Mouse (Mus musculus) urinary bladder, postnatal 4 days (tissue): ENCODE data around the gene Zfp62.
A peak's percentile ranks its signal among the peaks of the same experiment; 100 is the strongest.

Source experiments
- DNase-seq, 2 experiments: peaks; one replicate each; pipeline ENCODE4 v3.0.0; 2021 to 2022; ENCODE audit warnings: low spot score in 2 of 2

The Zfp62 gene

DNA sequence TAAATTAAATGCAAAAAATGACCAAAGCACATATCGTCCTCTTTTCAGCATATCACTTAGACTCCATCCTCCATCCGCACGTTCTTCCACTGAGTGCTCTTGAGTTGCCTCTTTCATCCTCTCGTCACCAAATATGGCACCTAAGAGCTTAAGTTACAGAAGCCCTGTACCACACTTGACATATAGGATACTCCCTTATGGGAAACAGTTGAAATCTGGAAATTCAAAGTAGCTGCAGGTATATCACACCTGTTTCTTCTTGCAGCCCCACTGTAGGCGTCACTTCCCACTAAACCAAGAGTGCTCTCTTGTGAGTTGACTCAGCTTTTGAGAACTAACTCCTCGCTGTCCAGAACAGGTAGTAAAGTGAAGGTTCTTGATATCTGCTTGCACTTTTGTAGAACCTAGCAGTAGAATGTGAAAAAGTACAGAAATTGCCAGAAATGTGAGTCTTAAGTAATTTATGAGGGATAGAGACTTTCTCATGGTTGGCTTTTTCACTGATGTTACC lies 2.0 kb downstream of the Zfp62 start:
- DNase-seq: no peak

DNA sequence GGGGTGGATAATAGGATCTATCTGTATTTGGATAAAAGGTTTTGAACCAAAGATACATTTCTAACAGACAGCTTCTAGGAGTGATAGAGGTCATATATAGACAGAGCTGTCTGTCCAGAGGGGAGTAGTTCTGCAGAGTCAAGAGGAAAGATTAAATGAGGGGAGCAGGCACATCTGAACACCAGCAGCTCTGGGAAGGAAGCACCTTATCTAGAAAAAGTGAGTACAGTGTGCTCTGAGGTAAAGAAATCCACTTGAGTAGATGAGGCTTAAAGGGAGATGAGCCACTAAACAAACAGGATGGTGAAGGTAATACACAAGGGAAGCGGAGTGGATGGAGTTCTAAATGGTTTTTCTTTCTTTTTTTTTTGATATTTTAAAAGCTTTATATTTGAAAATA lies 4.4 kb downstream of the Zfp62 start:
- no peak for DNase-seq

DNA sequence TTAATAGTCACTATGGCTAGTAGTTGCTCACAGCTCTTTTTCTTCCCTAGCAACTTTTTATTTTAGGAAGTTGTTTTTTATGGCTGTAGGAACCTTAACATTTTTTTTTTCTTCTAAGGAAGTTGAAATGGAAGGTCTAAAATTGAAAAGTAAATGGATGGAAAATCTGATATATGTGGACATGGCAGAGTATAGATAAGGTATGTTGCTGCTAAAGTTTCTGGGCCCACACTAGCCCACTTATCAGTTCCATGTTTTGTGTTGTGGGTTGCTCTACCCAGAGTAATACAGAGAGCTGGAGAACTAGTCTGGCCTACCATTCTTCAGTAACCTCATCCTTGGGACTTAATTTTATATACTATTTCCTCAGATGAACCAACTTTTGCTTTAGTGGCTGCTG lies 9.5 kb downstream of the Zfp62 start:
- DNase-seq: no peak

DNA sequence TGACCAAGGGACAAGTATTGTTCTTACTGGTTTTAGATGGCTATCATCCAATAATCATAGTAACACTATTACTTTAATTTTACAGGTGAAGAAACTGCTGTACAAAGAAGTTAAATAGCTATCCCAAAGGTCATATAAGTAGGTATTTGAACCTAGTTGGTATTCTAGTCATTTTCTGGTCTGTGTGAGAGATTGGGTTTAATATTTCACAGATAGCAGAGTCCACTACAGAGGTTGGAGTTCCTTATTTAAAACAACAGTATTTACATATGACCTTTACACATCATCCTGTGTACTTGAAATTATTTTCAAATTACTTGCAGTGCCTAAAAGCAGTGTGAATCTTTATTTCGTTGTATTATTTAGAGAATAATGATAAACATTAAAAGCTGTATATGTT lies 10.4 kb downstream of the Zfp62 start:
- DNase-seq: no peak

DNA sequence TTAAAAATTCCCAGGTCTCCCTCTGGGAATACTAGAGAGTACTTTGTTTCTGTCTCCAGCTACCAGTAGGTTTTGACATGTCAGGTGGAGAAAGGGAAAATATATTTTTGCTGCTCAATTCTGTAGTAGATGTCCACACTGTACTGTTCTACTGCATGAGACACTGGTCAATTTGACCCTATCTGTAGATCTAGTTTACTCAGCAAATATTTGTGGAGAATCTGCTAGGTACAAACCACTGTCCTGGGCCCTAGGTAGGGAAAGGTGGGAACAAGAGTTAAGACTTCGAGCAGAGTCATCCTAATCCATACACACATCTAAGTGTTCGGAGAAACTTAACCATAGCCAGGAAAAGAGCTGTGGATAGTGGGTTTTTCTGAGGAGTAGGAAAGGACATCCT lies 16.2 kb downstream of the Zfp62 start:
- DNase-seq: no peak

DNA sequence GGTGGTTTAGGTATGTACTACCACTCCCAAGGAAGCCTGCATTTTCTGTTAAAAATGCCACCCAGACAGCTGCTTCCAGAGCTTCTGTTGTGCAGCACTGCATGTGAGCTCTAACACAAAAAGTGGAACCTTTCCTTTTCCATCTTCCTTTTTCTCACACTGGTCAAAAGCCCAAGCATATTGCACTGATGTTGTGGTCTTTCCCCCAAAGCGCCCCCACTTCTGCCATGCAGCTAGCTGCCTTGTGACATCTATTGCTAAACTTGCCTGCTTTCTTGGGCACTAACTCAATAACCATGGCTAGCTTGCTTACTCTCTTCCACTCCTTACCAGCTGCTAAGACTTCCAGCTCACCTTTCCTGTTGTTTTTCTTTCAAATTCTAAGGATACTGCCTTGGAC lies 21.4 kb downstream of the Zfp62 start:
- no peak for DNase-seq

DNA sequence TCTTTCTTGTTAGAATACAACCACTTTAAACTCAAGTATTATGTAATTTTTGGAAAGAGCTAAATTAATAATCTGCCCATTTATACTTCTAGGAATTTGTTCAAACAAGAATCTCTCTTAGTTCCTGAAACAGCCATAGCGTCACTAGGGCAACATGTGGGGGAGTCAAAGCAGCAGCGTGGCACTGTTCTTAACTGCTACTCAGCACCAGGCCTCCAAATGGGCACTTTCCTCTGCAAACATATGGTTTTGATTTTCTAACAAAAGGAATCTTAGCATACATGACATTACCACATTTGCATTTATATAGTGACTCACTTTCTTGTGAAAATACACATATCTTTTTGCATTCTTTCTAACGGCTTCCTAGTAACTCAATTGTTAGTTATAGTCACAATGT lies 29.7 kb downstream of the Zfp62 start:
- DNase-seq: no peak

DNA sequence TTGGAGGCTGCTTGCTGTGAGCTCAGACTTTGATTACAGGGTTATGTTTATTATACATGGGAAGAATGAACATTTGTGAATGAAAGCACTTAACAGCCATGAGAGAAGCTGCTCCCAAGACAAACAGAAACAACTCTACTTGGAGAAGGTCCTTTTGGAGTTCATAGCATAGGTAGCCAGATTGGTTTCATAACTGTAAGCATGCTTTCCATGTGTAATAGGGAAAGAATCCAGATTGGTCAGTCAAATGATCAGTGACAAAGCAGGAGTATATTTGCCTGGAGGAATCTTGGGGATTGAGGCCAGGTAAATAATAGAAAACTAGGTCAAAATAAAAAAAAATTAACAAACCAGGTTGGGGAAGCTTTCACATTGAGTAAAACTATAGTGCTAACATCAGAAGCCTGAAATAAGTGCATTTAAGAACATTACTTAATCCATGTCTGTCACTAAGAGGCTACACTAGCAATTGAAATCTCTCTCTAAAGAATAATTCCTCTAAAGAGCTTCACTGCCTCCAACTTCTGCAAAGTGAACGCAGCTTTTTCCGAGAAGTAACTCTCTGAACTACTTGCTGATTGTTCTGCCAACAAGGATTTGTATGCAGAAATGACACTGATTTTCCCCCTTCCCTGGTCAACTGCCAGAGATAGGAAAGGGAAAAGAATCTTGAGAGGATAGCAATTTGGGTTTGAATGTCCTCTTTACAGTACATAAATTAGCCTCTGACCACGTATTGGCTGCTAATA lies 32.5 kb downstream of the Zfp62 start:
- no peak for DNase-seq

DNA sequence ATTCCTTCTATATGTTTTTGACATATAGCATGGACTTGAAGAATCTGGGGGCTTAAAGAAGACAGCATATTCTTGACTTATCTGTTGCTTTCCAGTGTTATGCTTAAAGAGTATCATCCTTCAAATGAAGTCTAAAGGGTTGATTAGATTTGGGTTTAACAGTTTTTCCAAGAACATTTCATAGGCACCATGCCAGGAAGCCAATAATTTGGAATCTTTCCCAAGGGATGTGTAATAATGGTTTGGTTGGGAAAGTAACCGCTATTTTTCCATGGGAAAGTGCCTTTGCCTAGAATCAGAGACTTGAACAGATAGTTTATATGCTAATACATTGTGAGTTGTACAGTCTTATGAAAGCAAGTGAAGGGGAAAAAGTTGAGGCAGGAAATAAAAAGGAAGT lies 33.8 kb downstream of the Zfp62 start:
- DNase-seq: no peak

DNA sequence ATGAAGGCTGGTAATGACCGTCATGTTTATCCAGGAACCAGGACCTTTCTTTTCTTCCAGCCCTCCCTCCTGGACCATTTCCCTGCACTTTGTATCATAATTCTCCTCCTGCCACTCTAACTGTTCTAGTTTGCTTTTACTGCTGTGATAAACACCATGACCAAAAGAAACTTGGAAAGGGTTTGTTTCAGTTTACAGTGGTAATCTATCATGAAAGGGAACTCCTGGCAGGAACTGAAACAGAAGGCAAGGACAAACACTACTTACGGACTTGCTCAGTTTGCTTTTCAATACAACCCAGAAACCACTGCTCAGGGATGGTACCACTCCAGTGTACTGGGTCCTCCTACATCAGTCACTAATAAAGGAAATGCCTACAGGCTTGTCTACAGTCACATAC lies 34.4 kb downstream of the Zfp62 start:
- DNase-seq: no peak

DNA sequence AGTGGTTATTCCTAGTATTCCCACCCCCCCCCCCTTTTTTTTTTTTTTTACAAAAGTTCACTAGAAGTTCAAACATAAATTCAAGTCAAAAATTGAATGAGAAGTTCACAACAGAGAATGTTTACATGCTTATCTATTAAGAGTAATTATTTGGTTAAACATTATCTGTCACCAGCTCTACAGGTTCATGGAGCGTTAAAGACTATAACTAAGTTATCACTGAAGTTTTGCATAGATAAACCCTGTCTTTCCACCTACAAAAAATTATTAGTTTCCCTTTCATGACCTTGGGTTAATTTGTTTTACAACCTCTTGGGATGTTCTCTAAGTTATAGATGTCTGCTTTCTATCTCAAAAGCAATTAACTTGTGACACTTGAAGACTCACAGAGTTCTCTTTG lies 37.2 kb downstream of the Zfp62 start:
- no peak for DNase-seq

DNA sequence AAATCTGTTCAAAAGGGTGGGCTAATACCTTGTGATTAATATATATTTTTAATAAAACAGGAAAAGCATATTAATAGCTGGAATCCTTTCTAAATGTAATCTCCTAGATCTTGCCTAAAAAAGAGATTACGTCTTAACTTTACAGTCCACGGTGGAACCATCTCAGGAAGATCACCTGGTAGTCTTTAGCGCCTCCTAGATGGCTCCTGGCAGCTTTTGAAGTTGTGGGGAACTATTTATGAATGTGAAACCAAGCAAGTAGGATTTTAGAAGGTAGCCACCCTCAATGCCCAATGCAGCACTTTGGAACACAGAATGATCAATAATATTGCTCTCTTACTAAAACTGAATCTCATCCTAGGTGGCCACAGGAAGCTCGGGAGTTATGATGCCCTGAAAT lies 37.8 kb downstream of the Zfp62 start:
- no peak for DNase-seq

DNA sequence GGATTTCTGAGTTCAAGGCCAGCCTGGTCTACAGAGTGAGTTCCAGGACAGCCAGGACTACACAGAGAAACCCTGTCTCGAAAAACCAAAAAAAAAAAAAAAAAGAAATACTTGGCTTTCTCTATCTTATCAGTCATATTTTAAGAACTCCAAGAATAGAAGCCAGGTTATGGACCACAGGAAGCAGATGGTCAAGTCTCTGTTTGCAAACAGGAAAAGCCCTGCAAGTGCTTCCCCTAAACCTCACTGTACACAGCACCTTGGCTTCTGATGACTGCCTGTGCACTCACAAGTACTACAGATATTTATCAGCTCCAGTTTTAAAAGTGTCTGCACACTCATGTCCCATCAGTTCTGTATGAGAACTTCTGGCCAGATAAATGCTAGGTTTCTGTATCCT lies 38.4 kb downstream of the Zfp62 start:
- DNase-seq: no peak

DNA sequence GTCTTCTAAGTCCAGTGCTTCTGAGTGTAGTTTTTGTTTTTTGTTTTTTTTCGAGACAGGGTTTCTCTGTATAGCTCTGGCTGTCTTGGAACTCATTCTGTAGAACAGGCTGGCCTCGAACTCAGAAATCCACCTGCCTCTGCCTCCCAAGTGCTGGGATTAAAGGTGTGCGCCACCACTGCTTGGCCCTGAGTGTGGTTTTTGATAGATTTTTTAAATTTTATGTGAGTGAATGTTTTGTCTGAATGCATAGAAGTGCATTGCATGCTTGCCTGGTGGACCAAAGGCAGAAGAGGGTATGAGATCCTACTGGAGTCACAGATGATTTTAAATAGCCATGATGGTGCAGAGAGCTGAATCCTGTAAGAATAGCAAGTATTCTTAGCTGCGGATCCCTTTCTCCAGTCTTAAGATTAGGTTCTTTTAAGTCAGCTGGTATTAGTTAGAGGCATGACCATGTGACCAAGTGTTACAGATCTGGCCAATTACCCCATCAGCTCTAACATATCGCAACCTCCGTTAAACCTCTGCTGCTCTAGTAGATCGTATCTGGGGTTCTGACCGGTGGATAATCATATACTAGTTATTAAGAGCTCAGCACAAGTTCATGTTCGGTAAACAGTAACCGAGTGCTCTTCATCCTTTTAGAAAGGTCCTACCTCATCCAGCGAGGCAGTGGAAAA lies 40.0 kb downstream of the Zfp62 start:
- DNase-seq: no peak

DNA sequence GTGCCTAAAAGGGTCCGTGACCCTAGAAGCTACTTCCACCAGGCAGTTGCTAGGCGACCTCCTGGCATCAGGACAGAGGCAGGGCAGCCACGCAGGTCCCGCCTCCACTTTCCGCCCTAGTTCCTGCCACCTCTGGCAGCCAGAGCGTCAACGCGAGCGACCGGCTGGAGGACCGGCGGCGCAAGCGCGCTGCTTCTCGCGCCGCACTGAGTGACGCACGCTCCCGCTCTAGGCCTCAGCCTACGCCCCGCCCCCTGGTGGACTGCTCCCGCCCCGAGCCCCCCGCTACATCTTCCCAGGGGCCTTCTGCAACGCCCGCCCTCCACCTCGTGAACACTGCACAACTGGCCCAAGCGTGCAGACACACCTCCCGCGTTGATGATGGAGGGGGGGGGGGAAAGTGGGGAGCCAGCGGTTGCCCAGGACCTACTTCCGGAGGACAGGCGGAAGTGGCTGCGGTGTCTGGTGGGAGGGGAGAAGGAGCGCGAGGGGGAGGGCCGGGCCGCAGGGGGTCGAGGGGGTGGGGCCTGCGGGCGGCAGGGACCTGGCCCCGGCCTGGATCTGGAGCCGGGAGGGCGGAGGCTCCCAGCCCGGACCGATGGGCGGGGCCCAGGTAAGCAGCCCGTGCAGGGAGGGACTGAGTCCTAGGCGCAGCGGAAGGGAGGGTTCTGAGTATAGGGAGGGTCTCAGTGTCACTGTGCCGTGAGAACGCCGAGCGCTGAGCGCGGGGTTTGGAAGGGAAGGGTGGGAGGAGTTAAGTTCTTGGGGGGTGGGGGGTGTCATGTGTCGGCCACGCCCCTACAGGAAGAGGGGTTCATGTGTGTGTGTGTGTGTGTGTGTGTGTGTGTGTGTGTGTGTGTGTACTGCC lies 40.9 kb downstream of the Zfp62 start, which contains the start of gene Mgat1:
Gene Mgat1 (plus strand): TSS at position 465 of the 868 bp plus-strand sequence.
- peak; percentile 92 to 94 for DNase-seq

DNA sequence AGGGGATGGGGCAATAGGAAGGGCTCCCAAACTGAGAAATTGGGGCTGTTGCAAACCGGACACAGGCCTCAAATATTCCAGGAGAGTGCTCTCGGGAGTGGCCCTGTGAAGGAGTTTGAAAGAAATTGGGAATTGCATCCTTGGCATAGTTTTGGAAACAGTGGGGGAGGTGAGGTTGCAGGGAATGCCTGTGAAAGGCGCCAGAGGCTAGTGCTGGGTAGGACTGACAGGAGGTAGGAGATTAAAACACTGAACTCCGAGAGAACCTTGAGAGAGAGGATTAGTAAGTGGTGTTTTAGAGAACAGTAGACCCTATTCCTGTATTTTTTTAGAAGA lies 41.5 kb downstream of the Zfp62 start:
- no peak for DNase-seq

DNA sequence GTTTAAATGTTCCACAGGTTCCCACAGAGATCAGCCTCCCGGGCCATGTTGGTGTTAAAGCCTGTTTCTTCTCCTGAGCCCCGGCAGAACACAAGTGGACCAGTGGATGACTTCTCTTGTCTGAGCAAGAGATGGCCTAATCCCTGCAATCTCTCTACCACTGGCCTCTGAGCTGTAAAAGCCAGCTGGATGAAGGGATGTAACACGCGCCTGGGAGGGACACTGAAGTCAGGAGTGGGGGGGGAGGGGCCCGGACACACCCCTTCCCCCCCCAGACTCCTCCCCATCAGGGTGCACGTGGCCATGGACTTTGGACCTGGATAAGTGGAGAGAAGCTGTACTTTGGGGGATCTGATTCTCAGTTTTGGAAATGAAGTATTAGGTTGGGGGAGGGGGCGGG lies 42.1 kb downstream of the Zfp62 start:
- DNase-seq: no peak

DNA sequence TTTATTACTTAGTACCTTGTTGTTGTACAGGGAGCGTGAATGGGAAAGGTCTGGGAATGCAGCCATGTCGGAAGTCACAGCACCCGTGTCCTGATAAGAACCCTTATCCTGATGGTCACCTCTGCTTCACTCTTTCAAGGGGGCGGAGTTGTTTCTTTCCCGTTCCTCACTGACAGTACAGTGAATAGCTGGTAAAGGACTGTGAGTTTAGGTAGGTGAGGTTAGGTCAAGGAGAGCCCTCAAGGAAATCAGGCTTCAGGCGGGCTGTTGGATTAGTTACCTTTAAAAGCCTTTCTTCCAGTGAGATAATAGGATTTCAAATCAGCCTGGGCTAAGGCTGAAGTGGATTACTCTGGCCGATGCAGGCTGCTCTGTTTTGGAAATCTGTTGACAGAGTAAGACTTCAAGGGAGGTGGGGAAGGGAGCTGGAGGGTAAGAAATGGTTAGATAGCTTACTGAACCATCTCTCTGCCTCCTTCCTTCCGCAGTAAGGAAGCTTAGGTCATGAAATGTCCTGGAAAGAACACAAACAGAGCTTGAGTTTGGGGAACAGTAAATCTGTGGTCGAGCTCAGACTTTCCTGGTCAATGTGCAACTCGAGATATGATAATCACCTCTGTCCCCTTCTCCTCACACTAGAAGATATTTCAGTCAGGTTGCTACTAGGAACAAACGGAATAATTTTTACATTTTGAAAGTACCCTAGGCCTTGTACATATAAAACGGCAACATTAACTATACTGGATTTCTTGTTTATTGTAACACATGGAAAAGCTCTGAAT lies 42.7 kb downstream of the Zfp62 start:
- DNase-seq: no peak

DNA sequence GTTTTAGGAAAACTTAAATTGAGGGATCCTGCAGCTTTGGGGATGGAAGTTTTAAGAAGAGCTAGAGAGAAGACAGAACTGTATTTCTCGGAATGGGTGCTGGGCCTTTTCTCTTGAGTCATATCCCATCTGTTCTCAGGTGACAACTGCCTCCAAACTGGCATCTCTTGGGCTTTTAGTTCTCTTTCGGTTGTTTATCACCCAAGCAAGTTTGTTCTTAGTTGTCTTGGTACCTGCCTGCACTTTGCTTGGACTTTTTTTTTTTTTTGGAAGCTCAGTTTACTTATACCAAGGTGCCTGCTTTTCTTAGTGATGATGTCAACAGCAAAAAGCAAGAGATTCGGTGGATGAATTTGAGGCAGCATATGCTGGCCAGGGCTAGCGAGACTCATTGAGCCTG lies 43.4 kb downstream of the Zfp62 start:
- no peak for DNase-seq

DNA sequence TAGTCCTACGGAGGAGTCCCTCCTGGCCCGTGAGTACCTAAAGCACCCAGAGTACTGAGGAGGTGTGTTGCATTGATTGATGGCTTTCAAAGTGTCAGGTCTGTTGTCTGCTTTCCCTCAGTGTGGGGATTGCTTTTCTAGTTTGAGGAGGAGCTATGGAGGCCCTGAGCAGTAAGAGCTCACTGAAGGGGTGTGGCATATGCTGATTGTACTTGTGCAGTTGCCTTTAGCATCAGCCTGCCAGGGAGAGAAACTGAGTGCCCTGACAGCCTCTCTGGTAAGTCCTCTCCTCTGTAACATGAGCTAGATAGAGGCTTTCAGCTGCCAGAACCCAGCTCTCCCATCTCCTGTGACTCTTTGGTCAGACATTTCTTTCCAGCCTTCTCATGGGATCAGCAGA lies 44.2 kb downstream of the Zfp62 start:
- DNase-seq: no peak

DNA sequence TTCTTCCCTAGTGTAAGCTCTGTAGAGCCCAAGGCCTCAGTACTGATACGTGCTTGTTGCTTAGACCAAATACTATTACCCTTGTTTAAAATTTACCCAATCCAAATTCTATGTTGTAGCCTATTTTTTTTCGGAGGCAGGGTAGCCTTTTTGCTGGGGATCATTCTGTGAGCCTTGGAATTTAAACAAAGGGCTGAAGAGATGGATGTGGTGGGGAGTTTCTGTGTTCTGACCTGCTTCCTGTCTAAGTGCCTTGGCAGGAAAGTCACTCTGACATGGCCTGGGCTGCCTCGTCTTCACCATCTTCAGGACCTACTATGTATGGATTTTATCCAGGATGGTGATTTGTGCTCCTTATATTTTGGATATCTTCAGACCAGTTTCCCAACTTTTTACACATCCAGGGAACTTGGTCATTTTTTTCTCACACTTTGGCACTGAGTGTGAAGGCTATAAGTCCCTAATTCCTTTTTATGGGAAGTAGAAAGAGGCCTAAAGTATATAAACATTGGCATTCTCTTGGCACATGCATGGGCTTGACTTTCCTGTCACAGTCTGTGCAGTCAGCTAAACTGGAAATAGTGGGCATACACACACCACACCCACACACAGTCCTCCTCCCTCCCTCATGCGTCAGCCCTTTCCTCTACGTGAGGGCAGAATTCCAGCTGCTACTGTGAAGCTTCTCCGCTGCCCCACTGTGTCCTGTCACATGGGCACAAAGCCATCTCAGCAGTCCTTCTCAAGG lies 45.3 kb downstream of the Zfp62 start:
- DNase-seq: peak in 1 of 2 experiments; percentile 60
